Mouse (Mus musculus) ES-Bruce4 (cell line): ENCODE measurements at regions not wholly inside any gene's neighbourhood (a gene's known extent, or its start where the extent isn't known, plus 50 kb on each side); places are given as distances from the start of the nearest gene placed in this dataset.

Source experiments
- CTCF ChIP-seq: IDR thresholded peaks from one replicate; pipeline ENCODE4 v1.8.1; 2011; ENCODE audit warnings: low read depth, low read length
- POLR2A ChIP-seq: IDR thresholded peaks from one replicate; pipeline ENCODE4 v1.8.1; 2011; ENCODE audit warnings: low read length; ENCODE audit not compliant: insufficient read depth

GRCm38 (mm10) chr10:84060492-84061218 lies 338.0 kb downstream of the 1500009L16Rik start:
- no peak for TF ChIP-seq CTCF
- no peak for TF ChIP-seq POLR2A
